Mouse (Mus musculus): ENCODE results near the gene Gdpd5. TPM values are rescaled to one million over a fixed set of nuclear protein-coding genes. Genes with fewer than 3 reads are reported as not detected.

Gene Gdpd5
- polyA plus RNA-seq, 1 experiment from 2014 or later: 18.6 TPM

DNA sequence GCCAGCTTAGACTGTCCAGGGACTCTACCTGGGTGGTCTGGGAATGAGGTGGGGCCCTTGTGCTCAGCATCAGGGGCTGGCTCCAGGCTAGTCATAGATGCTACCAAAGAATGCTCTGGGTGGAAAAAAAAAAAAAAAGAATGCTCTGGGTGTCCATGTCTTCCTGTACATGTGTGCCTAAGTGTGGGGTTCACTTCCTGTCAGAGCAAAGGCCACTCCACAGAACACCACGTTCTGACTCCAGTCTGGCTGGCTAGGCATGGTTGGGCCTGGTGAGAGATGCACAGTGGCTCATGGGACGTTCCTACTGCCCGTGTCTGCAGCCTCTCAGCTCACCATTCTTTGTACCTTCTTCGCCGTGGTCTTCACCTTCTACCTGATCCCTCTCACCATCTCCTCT is 67.4 kb downstream of the Gdpd5 start:
- H3K27ac ChIP-seq (ENCODE audit: low read depth): no peak overlapping the region
- DNase-seq (ENCODE audit: low spot score) (no peak), ATAC-seq (replicated peaks; ENCODE audit: low FRiP score, low TSS enrichment, low read depth) (no peak)
- no peaks in the 10 kb centered on the region for H3K9me3 ChIP-seq (ENCODE audit: control insufficient read depth, low read length)
- no peak overlapping the region for H3K9ac ChIP-seq (ENCODE audit: low read length)
- no peaks in the 10 kb centered on the region for H3K27me3 ChIP-seq (replicated peaks; ENCODE audit: control insufficient read depth, insufficient read depth, low read length)
- no peaks in the 10 kb centered on the region for H3K4me1 ChIP-seq (replicated peaks; ENCODE audit: control insufficient read depth, insufficient read depth, low read length)
- no peak overlapping the region for H3K4me2 ChIP-seq (ENCODE audit: low read length)
- H3K4me3 ChIP-seq (ENCODE audit: low read depth, low read length): no peak overlapping the region
- H3K36me3 ChIP-seq (ENCODE audit: control insufficient read depth, insufficient read depth, low read length): no peaks in the 10 kb centered on the region
- WGBS: 59% methylated on average over 5 of the region's 5 CpGs

DNA sequence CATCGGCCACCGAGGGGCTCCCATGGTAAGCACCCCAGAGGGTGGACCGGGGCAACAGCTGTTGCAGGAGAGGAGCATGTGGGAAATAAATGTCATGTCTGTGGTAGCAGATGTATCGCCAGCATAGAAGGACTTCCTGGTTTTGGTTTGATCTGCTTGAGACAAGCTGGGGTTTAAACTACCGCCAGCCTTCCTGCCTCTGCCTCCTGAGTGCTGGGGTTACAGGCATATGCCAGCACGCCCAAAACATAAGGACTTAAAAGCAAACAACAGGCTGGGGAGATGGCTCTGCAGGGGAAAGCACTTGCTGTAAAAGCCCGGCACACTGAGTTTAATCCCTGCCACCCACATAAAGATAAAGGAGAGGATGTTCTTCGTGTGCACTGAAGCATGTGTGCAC is 67.8 kb downstream of the Gdpd5 start:
- H3K9ac ChIP-seq (ENCODE audit: low read length): no peak overlapping the region
- H3K36me3 ChIP-seq (ENCODE audit: control insufficient read depth, insufficient read depth, low read length): no peaks in the 10 kb centered on the region
- DNase-seq (ENCODE audit: low spot score) (no peak), ATAC-seq (replicated peaks; ENCODE audit: low FRiP score, low TSS enrichment, low read depth) (no peak)
- H3K4me1 ChIP-seq (replicated peaks; ENCODE audit: control insufficient read depth, insufficient read depth, low read length): no peaks in the 10 kb centered on the region
- no peak overlapping the region for H3K4me2 ChIP-seq (ENCODE audit: low read length)
- no peaks in the 10 kb centered on the region for H3K9me3 ChIP-seq (ENCODE audit: control insufficient read depth, low read length)
- H3K4me3 ChIP-seq (ENCODE audit: low read depth, low read length): no peak overlapping the region
- WGBS: 58% methylated on average over 8 of the region's 8 CpGs
- no peak overlapping the region for H3K27ac ChIP-seq (ENCODE audit: low read depth)
- no peaks in the 10 kb centered on the region for H3K27me3 ChIP-seq (replicated peaks; ENCODE audit: control insufficient read depth, insufficient read depth, low read length)

DNA sequence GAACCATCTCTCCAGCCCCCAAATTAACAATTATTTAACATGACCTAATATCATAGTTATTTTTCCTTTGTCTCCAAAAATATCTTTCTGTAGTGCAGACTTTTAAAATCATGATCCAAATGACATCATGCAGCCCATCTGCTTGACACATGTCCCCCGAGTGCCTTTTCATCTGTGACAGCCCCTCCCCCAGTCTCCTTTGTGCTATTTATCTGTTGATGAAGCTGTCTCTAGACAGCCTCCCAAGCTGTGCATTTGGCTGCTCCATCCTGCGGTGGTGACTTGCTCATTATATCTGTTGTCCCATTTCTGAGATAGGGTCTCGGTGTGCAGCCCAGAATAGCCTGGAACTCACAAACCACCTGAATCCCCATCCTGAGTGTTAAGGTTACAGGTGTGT is 68.5 kb downstream of the Gdpd5 start:
- Histone ChIP-seq H3K9me3 (ENCODE audit: control insufficient read depth, low read length) (no peaks in the 10 kb centered on the region), H3K27me3 (replicated peaks; ENCODE audit: control insufficient read depth, insufficient read depth, low read length) (no peaks in the 10 kb centered on the region), H3K4me2 (ENCODE audit: low read length) (no peak overlapping the region), H3K27ac (ENCODE audit: low read depth) (no peak overlapping the region), H3K4me1 (replicated peaks; ENCODE audit: control insufficient read depth, insufficient read depth, low read length) (no peaks in the 10 kb centered on the region), H3K4me3 (ENCODE audit: low read depth, low read length) (no peak overlapping the region), H3K36me3 (ENCODE audit: control insufficient read depth, insufficient read depth, low read length) (no peaks in the 10 kb centered on the region), H3K9ac (ENCODE audit: low read length) (no peak overlapping the region)
- ATAC-seq (replicated peaks; ENCODE audit: low FRiP score, low TSS enrichment, low read depth): no peak
- whole genome bisulfite sequencing: 67% methylated on average over 3 of the region's 3 CpGs
- no peak for DNase-seq (ENCODE audit: low spot score)

DNA sequence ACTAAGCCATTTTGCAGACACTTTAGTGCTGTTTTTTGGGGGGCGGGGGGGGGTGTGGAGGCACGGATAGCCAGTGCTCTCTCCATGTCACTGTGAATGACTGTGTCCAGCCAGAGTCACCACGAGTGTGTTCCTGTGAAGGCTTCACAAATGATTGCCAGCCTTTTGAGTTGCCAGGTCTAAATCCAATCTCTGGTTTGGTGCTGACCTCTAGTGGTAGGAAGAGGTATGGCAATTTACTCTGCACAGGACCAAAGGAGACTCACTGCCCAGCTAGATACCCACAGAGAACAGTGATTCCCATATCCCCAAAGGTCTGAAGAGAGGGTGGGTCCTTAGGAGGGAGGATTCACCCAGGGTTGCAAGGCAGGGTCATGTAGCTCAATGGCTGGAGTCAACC is 69.5 kb downstream of the Gdpd5 start:
- Histone ChIP-seq H3K27me3 (replicated peaks; ENCODE audit: control insufficient read depth, insufficient read depth, low read length) (no peaks in the 10 kb centered on the region), H3K4me3 (ENCODE audit: low read depth, low read length) (no peak overlapping the region), H3K4me2 (ENCODE audit: low read length) (no peak overlapping the region), H3K4me1 (replicated peaks; ENCODE audit: control insufficient read depth, insufficient read depth, low read length) (no peaks in the 10 kb centered on the region), H3K27ac (ENCODE audit: low read depth) (no peak overlapping the region), H3K9me3 (ENCODE audit: control insufficient read depth, low read length) (no peaks in the 10 kb centered on the region), H3K36me3 (ENCODE audit: control insufficient read depth, insufficient read depth, low read length) (no peaks in the 10 kb centered on the region), H3K9ac (ENCODE audit: low read length) (no peak overlapping the region)
- ATAC-seq (replicated peaks; ENCODE audit: low FRiP score, low TSS enrichment, low read depth) (peak; percentile 16; the same call in 1 of the 2 replicates), DNase-seq (ENCODE audit: low spot score) (peak; percentile 84)
- WGBS: 0% methylated on average over 3 of the region's 3 CpGs

DNA sequence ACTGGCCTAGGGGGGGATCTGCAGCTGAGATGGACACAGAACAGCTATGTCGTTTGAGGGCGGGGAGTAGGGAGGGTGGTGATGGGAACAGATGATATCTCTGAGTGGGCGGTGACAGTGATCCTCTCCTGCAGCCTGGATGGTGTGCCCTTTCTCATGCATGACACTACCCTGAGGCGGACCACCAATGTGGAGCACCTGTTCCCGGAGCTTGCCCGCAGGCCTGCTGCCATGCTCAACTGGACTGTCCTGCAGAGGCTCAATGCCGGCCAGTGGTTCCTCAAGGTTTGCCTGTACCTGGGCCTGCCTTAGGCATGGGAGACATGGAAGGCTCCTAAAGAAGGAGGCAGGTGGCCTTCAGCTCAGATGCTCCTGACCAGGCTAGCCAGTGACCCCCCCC is 71.6 kb downstream of the Gdpd5 start:
- no peaks in the 10 kb centered on the region for H3K27me3 ChIP-seq (replicated peaks; ENCODE audit: control insufficient read depth, insufficient read depth, low read length)
- WGBS: 82% methylated on average over 7 of the region's 7 CpGs
- DNase-seq (ENCODE audit: low spot score) (no peak), ATAC-seq (replicated peaks; ENCODE audit: low FRiP score, low TSS enrichment, low read depth) (no peak)
- no peaks in the 10 kb centered on the region for H3K4me1 ChIP-seq (replicated peaks; ENCODE audit: control insufficient read depth, insufficient read depth, low read length)
- no peak overlapping the region for H3K4me2 ChIP-seq (ENCODE audit: low read length)
- H3K9me3 ChIP-seq (ENCODE audit: control insufficient read depth, low read length): no peaks in the 10 kb centered on the region
- no peak overlapping the region for H3K4me3 ChIP-seq (ENCODE audit: low read depth, low read length)
- no peak overlapping the region for H3K27ac ChIP-seq (ENCODE audit: low read depth)
- H3K9ac ChIP-seq (ENCODE audit: low read length): no peak overlapping the region
- H3K36me3 ChIP-seq (ENCODE audit: control insufficient read depth, insufficient read depth, low read length): no peaks in the 10 kb centered on the region

DNA sequence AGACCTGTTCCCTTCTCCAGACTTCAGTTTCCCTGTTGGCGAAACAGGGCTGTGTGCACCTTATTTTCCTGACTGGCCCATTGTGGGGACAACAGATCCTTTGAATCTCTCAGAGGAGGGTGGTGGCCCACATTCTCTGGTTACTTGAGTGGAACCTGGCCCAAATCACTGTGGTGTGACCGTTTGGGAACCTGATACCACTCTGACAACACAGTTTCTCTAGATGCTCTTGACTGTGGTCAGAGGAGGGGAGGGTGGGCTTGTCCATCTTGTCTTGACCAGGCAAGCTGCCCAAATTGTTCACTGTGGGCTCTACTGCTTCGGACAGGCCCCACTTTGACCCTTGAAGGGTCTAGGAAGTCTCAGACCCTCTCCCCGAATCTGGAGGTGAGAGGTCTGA is 72.8 kb downstream of the Gdpd5 start:
- DNase-seq (ENCODE audit: low spot score) (no peak), ATAC-seq (replicated peaks; ENCODE audit: low FRiP score, low TSS enrichment, low read depth) (no peak)
- no peaks in the 10 kb centered on the region for H3K4me1 ChIP-seq (replicated peaks; ENCODE audit: control insufficient read depth, insufficient read depth, low read length)
- H3K36me3 ChIP-seq (ENCODE audit: control insufficient read depth, insufficient read depth, low read length): no peaks in the 10 kb centered on the region
- no peak overlapping the region for H3K27ac ChIP-seq (ENCODE audit: low read depth)
- H3K9me3 ChIP-seq (ENCODE audit: control insufficient read depth, low read length): no peaks in the 10 kb centered on the region
- H3K4me2 ChIP-seq (ENCODE audit: low read length): no peak overlapping the region
- H3K9ac ChIP-seq (ENCODE audit: low read length): no peak overlapping the region
- 76% methylated on average over 4 of the region's 4 CpGs for WGBS
- no peak overlapping the region for H3K4me3 ChIP-seq (ENCODE audit: low read depth, low read length)
- no peaks in the 10 kb centered on the region for H3K27me3 ChIP-seq (replicated peaks; ENCODE audit: control insufficient read depth, insufficient read depth, low read length)

DNA sequence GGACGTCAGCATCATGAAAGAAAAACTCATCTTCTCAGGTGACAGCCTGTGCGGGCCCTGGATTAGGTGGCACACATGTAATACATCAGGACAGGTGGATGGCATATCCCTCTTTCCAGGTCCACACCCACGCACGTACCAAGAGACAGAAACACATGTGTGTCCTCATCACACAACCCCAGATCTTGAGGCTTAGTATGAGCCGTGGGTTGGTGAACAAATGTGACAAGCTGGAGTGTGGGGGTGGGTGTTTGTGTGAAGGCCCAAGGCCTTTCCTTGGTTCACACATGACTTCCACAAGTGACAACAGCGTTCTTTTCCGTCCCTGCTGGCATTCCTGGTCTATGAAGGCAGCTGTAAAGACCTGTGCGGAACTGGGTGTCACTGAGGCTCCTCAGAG is 77.6 kb downstream of the Gdpd5 start:
- DNase-seq (ENCODE audit: low spot score): no peak
- Histone ChIP-seq H3K9me3 (ENCODE audit: control insufficient read depth, low read length) (no peaks in the 10 kb centered on the region), H3K9ac (ENCODE audit: low read length) (no peak overlapping the region), H3K36me3 (ENCODE audit: control insufficient read depth, insufficient read depth, low read length) (peaks cover 6% of the 10 kb centered on the region; the same call in 1 of the 2 replicates), H3K4me2 (ENCODE audit: low read length) (no peak overlapping the region), H3K27me3 (replicated peaks; ENCODE audit: control insufficient read depth, insufficient read depth, low read length) (no peaks in the 10 kb centered on the region), H3K4me1 (replicated peaks; ENCODE audit: control insufficient read depth, insufficient read depth, low read length) (no peaks in the 10 kb centered on the region), H3K4me3 (ENCODE audit: low read depth, low read length) (no peak overlapping the region), H3K27ac (ENCODE audit: low read depth) (no peak overlapping the region)
- 84% methylated on average over 8 of the region's 8 CpGs for WGBS
- no peak for ATAC-seq (replicated peaks; ENCODE audit: low FRiP score, low TSS enrichment, low read depth)

DNA sequence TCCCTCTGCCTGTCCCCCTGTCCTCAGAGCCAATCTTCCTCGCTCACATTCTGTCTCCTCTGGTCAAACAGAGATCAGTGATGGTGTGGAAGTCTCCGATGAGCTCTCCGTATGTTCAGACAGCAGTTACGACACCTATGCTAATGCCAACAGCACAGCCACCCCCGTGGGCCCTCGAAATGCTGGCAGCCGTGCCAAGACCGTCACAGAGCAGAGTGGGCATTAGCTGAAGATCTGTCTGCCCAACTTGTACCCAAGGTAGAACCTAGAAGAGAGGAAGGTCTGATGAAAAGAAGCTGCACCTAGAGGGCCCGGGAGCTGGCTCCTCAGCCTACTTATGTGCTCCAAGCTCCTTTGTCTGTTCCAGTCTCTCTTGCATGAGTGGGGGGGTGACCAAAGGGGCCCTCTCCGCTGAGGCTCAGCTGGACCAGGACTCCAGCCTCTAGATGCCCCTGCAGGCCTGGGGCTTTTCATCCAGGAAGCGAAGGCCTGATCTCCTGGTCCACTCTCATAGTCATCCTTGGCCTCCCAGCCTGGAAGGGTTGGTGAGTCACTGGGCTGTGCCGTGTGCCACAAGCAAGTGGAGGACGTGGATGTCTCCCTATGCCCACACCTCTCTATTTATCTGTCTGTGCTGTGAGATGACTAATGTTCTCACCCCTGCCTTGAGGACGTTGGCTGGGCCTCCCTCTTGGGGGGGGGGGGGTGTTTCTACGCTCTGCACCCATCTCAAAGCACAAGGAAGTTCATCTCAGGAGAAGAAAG is 78.9 kb downstream of the Gdpd5 start:
- Histone ChIP-seq H3K9ac (ENCODE audit: low read length) (no peak overlapping the region), H3K27me3 (replicated peaks; ENCODE audit: control insufficient read depth, insufficient read depth, low read length) (no peaks in the 10 kb centered on the region), H3K4me3 (ENCODE audit: low read depth, low read length) (no peak overlapping the region), H3K9me3 (ENCODE audit: control insufficient read depth, low read length) (no peaks in the 10 kb centered on the region), H3K36me3 (ENCODE audit: control insufficient read depth, insufficient read depth, low read length) (peaks cover 6% of the 10 kb centered on the region; the same call in 1 of the 2 replicates), H3K4me2 (ENCODE audit: low read length) (no peak overlapping the region), H3K27ac (ENCODE audit: low read depth) (no peak overlapping the region), H3K4me1 (replicated peaks; ENCODE audit: control insufficient read depth, insufficient read depth, low read length) (no peaks in the 10 kb centered on the region)
- WGBS: 88% methylated on average over 15 of the region's 15 CpGs
- no peak for ATAC-seq (replicated peaks; ENCODE audit: low FRiP score, low TSS enrichment, low read depth)
- no peak for DNase-seq (ENCODE audit: low spot score)

DNA sequence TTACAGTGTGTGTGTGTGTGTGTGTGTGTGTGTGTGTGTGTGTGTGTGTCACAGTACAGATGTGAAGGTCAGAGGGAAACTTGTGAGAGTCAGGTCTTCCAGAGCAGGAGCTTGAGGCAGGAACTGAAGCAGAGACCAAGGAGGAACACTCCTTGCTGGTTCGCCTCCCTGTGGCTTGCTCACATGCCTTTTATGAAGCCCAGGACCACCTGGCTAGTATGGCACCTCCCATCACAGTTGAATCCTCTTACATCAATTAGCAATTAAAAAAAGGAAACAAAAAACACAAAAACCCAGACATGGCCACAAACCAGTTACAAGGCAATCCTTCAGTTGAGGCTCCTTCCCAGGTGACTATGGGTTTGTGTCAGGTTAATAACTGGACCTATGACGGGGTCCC is 81.9 kb downstream of the Gdpd5 start:
- H3K4me3 ChIP-seq (ENCODE audit: low read depth, low read length): no peak overlapping the region
- no peaks in the 10 kb centered on the region for H3K27me3 ChIP-seq (replicated peaks; ENCODE audit: control insufficient read depth, insufficient read depth, low read length)
- H3K9me3 ChIP-seq (ENCODE audit: control insufficient read depth, low read length): no peaks in the 10 kb centered on the region
- 87% methylated on average over 2 of the region's 2 CpGs for WGBS
- H3K9ac ChIP-seq (ENCODE audit: low read length): no peak overlapping the region
- H3K36me3 ChIP-seq (ENCODE audit: control insufficient read depth, insufficient read depth, low read length): peaks cover 6% of the 10 kb centered on the region; the same call in 1 of the 2 replicates
- no peak overlapping the region for H3K27ac ChIP-seq (ENCODE audit: low read depth)
- no peak for ATAC-seq (replicated peaks; ENCODE audit: low FRiP score, low TSS enrichment, low read depth)
- no peak for DNase-seq (ENCODE audit: low spot score)
- peaks cover 14% of the 10 kb centered on the region for H3K4me1 ChIP-seq (replicated peaks; ENCODE audit: control insufficient read depth, insufficient read depth, low read length)
- H3K4me2 ChIP-seq (ENCODE audit: low read length): no peak overlapping the region
